Mouse (Mus musculus) midbrain, embryonic 10.5 days (tissue): Measurements from ENCODE around the gene Sergef. TPM values are rescaled to one million over a fixed set of nuclear protein-coding genes. Genes with fewer than 3 reads are reported as not detected.
A peak's percentile ranks its signal among the peaks of the same experiment; 100 is the strongest.

ENCODE experiments used
- DNase-seq: peaks from one replicate; pipeline ENCODE4 v3.0.0-alpha.2; 2017; ENCODE audit warnings: low spot score
- H3K27ac ChIP-seq: fragments of 300-500 bp; sonication (generic); replicated peaks from 2 replicates; pipeline ENCODE4 v1.5.1; 2016; ENCODE audit warnings: mild to moderate bottlenecking
- H3K27me3 ChIP-seq: fragments of 300-500 bp; sonication (generic); 2 replicates; pipeline ENCODE4 v1.6.1; 2016; ENCODE audit warnings: low read depth, mild to moderate bottlenecking; ENCODE audit not compliant: poor library complexity, severe bottlenecking
- H3K36me3 ChIP-seq: fragments of 300-500 bp; sonication (generic); 2 replicates; pipeline ENCODE4 v1.6.1; 2016; ENCODE audit warnings: mild to moderate bottlenecking, moderate library complexity
- H3K4me1 ChIP-seq: fragments of 300-500 bp; sonication (generic); 2 replicates; pipeline ENCODE4 v1.6.1; 2016
- H3K4me3 ChIP-seq: fragments of 300-500 bp; sonication (generic); 2 replicates; pipeline ENCODE4 v1.5.1; 2016; ENCODE audit warnings: mild to moderate bottlenecking, moderate library complexity
- H3K9me3 ChIP-seq: fragments of 300-500 bp; sonication (generic); replicated peaks from 2 replicates; pipeline ENCODE4 v1.6.1; 2016; ENCODE audit warnings: mild to moderate bottlenecking
- WGBS: fragments of 180-500 bp; shearing (Covaris S2); methylation state at CpG from one replicate; pipeline ENCODE4 v1.1.7; 2016; 5-methylcytosine and 5-hydroxymethylcytosine counted together
- polyA plus RNA-seq: library from polyadenylated mRNA; unstranded; fragments of >200 nt; fragmentation: Nextera tagmentation; extraction: Ambion mirVana; gene quantifications from 2 replicates; pipeline ENCODE4 v1.2.1, GENCODE M21; 2016

The Sergef gene
- polyA plus RNA-seq, 1 experiment from 2014 or later: 17.6 TPM

GRCm38 (mm10) chr7:46466422-46466981, 173.1 kb downstream of the Sergef start:
- Histone ChIP-seq H3K9me3 (no peaks in the 10 kb centered on the region), H3K36me3 (no peaks in the 10 kb centered on the region)

DNA sequence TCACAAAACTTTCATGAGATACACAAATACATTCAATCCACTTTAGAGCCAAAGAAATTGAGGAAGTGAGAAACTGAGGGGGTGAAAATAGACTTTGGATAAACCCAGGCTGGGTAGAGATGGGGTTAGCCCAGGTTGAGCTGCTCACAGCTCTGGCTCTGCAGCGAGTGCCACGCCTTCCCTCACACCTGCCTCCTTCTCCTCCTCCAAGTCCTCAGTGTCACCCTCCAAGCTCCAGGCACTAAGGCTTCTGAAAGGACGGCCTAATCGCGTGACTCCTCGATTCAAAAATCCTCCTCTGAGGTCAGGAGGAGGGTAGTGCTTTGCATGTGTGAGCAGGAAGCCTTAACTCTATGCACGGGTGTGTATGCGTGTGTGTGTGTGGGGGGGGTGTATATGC, 176.5 kb downstream of the Sergef start:
- no peak overlapping the region for H3K4me3 ChIP-seq
- DNase-seq: no peak
- no peak overlapping the region for H3K27ac ChIP-seq
- WGBS: 82% methylated on average over 8 of the region's 8 CpGs
- peaks cover 15% of the 10 kb centered on the region for H3K4me1 ChIP-seq
- H3K9me3 ChIP-seq: no peaks in the 10 kb centered on the region
- H3K36me3 ChIP-seq: no peaks in the 10 kb centered on the region
- H3K27me3 ChIP-seq: no peaks in the 10 kb centered on the region

More at GRCm38 (mm10) chr7:46466422-46466981, 173.1 kb downstream of the Sergef start:
- WGBS: 85% methylated on average over 7 of the region's 7 CpGs
- Histone ChIP-seq H3K4me1 (0 out of 2 replicates have a peak, but pooled peaks cover 4% of the 10 kb centered on the region), H3K27ac (no peak overlapping the region), H3K27me3 (no peaks in the 10 kb centered on the region), H3K4me3 (no peak overlapping the region)
- no peak for DNase-seq

DNA sequence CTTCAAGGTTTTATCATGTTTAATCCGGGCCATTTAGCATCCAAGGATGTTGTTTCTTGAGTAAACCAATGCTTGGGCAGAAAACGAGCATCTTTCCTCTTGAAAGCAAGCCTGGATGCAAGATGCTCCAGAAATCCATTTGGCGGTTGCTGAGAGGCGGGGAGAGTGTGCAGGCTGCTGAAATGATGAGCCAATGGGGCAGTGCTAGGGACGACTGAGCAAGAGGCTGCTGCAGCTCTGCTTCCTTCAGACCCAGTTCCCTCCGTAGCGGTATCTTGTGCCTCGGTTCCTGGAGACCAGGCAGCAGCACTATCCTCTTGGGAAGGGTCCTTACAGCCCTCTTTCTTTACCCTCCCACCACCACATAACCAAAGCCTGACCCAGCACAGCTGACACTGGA, 177.3 kb downstream of the Sergef start:
- no peak overlapping the region for H3K27ac ChIP-seq
- WGBS: 71% methylated on average over 8 of the region's 8 CpGs
- DNase-seq: no peak

DNA sequence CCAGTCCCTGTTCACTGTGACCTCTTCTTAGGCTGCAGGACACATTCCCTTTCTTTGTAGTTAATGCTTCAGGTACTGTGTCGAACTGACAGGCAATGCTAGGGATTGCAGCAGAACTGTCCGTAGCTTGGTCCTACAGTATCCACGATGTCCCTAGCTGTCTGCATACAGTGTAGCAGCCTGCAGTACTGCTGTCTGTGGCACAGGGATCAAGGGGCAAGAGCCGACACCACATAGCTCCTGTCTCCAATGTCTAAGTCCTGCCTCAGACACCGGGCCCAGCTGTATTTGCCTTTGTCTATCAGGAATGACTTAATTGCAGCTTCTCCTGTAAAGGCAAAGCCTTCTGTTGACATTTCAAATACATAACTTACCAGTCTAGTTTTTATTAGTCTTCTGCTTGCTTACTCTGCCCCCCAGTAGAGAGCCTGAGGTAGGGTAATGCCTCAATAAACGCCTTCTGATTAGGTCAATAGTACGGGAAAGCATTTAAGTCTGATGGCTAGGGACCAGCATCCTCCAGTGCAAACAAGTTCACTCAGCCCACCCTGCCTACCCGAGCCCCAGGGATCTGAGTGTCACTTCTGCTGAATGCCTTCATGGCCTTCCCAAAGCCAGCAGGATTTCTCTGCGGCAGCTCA, 179.9 kb downstream of the Sergef start:
- Histone ChIP-seq H3K4me1 (peaks cover 11% of the 10 kb centered on the region), H3K36me3 (no peaks in the 10 kb centered on the region), H3K27ac (no peak overlapping the region), H3K27me3 (no peaks in the 10 kb centered on the region), H3K9me3 (no peaks in the 10 kb centered on the region), H3K4me3 (no peak overlapping the region)
- WGBS: 85% methylated on average over 9 of the region's 9 CpGs
- DNase-seq: no peak

More for the DNA sequence above, 177.3 kb downstream of the Sergef start:
- H3K36me3 ChIP-seq: no peaks in the 10 kb centered on the region
- no peaks in the 10 kb centered on the region for H3K9me3 ChIP-seq
- no peaks in the 10 kb centered on the region for H3K27me3 ChIP-seq
- H3K4me1 ChIP-seq: peaks cover 15% of the 10 kb centered on the region
- H3K4me3 ChIP-seq: no peak overlapping the region

DNA sequence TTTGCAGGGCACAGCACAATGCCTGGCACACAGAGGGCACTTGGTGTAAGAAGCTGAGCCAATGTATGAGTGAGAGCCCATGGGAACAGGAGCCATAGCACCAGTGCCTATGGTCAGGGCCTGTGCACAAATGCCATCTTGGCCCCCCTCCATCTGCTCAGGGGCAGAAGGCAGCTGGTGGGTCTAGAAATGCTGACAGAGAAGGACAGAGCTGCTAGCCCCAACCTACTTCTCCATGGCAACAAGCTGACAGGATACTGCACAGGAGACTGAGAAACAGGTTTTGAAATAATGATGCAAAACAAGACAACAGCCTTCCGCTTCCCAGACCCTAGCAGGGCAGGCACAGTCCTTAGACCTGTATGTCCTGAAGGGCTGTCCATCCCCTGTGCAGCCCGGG, 180.4 kb downstream of the Sergef start:
- Histone ChIP-seq H3K9me3 (no peaks in the 10 kb centered on the region), H3K36me3 (no peaks in the 10 kb centered on the region), H3K4me3 (no peak overlapping the region), H3K4me1 (peaks cover 16% of the 10 kb centered on the region), H3K27me3 (no peaks in the 10 kb centered on the region), H3K27ac (no peak overlapping the region)
- no peak for DNase-seq
- 85% methylated on average over 2 of the region's 2 CpGs for WGBS

DNA sequence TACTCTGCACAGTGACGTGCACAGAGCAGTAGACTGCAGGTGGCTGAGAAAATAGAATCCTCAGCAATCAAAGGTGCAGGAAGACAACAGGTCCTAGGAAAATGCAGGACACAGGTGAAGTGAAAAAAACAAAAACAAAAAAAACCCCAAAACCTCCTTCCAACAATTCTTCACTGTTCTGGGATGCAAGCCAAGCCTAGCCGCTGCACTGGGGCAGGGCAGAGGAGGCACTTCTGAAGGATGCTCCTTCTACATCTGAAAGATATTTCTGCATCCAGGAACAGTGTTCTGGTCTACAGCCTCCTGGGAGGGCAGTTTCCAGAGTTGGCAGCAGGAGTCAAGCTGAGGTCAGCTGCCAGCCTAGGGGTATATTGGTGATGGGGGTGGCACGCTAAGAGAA, 181.7 kb downstream of the Sergef start:
- Histone ChIP-seq H3K9me3 (no peaks in the 10 kb centered on the region), H3K4me3 (no peak overlapping the region), H3K27ac (no peak overlapping the region), H3K4me1 (peaks cover 27% of the 10 kb centered on the region), H3K27me3 (no peaks in the 10 kb centered on the region), H3K36me3 (no peaks in the 10 kb centered on the region)
- DNase-seq: no peak
- WGBS: 84% methylated on average over 3 of the region's 3 CpGs

- H3K27ac ChIP-seq: peak overlapping the region; percentile 76
- H3K36me3 ChIP-seq: no peaks in the 10 kb centered on the region
- WGBS: 38% methylated on average over 10 of the region's 10 CpGs
- H3K4me3 ChIP-seq: no peak overlapping the region
- no peaks in the 10 kb centered on the region; the same call in 1 of the 2 replicates for H3K27me3 ChIP-seq
- peaks cover 29% of the 10 kb centered on the region for H3K4me1 ChIP-seq
- DNase-seq: peak; percentile 68
- no peaks in the 10 kb centered on the region for H3K9me3 ChIP-seq
Observed at GRCm38 (mm10) chr7:46453930-46454679, 185.5 kb downstream of the Sergef start.

DNA sequence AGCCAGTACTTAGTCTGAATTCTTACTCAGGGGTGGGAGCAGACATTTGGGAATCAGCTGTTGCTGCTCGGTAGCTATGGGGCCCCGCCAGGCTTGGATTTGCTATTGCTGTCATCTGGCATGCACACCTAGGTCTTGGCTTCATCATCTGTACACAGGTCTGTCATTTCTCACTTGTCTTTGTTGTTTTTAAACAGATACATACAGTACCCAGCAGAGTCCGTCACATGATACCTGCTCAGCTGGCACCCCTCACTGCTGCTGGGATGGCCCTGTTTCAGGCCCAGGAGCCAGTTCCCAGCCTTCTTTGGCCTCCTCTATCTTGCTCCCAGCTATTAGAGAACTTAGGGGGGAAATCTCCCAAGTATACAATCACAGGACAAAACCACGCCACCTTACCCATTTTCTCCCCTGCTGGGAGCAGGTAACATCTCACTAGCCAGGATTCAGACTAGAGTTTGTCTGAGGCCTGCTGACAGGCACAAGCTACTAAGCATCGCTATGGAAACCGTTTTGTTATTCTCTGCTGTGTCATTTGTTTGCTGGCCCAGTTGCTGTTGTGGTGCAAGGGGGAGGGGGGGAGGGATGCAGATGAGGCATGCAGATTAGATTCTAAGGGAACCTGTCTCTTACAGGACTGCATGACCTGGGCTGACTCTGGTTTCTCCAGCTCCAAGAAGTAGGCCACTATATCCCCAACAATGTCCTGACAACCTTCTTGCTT, 190.5 kb downstream of the Sergef start:
- no peaks in the 10 kb centered on the region for H3K36me3 ChIP-seq
- no peak overlapping the region for H3K4me3 ChIP-seq
- peak; percentile 19 for DNase-seq
- peaks cover 29% of the 10 kb centered on the region for H3K4me1 ChIP-seq
- WGBS: 54% methylated on average over 6 of the region's 6 CpGs
- no peak overlapping the region; the same call in 1 of the 2 replicates for H3K27ac ChIP-seq
- H3K9me3 ChIP-seq: no peaks in the 10 kb centered on the region
- no peaks in the 10 kb centered on the region; the same call in 1 of the 2 replicates for H3K27me3 ChIP-seq

GRCm38 (mm10) chr7:46447473-46448165, 192.0 kb downstream of the Sergef start:
- peaks cover 24% of the 10 kb centered on the region for H3K4me1 ChIP-seq
- no peak overlapping the region for H3K27ac ChIP-seq
- no peaks in the 10 kb centered on the region for H3K36me3 ChIP-seq
- WGBS: 69% methylated on average over 9 of the region's 9 CpGs
- no peak for DNase-seq
- no peaks in the 10 kb centered on the region for H3K9me3 ChIP-seq
- H3K27me3 ChIP-seq: no peaks in the 10 kb centered on the region; the same call in 1 of the 2 replicates
- H3K4me3 ChIP-seq: no peak overlapping the region

DNA sequence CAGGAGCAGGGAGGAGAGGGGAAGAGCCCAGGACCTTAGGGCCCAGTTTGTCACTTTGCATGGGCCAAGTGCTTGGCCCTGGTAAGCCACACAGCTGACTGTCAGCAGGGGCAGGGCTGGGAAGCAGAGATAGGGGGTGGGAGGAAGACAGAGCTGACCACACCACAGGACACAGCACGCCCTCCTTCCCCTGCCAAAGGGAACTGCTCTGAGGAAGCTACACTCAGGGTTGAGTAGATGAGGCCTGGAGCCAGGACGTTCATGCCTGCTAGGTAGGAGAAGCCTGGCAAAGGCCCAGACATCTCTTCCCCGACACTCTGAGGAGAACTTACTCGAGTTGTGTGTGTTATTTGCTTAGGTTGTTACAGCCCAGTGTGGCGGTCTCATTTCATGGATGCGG, 193.7 kb downstream of the Sergef start:
- DNase-seq: no peak
- no peaks in the 10 kb centered on the region for H3K36me3 ChIP-seq
- WGBS: 84% methylated on average over 6 of the region's 6 CpGs
- no peaks in the 10 kb centered on the region for H3K9me3 ChIP-seq
- H3K4me3 ChIP-seq: no peak overlapping the region
- peaks cover 25% of the 10 kb centered on the region for H3K4me1 ChIP-seq
- H3K27ac ChIP-seq: 0 out of 2 replicates have a peak overlapping the region, but pooled peaks have one; percentile 13
- H3K27me3 ChIP-seq: no peaks in the 10 kb centered on the region

DNA sequence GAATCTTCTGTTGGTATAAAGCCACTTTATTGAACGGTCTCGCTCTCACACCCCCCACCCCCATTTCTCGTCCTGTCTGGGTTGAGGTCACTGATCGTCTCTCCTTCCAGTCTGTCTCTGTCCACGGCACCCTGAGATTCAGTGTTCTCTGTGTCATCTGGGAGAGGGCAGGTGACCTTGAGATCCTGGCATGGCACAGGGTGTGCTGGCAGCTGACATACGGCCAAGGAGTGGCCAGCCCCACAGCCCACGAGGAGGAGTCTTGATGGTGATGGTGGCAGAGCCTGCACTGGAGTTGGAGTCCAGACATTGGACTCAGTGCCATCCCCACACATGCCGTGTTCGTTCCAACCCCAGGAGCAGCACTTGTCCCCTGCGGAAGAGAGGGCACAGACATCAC, 196.4 kb downstream of the Sergef start:
- WGBS: 88% methylated on average over 10 of the region's 10 CpGs
- Histone ChIP-seq H3K4me3 (no peak overlapping the region), H3K9me3 (no peaks in the 10 kb centered on the region), H3K27ac (no peak overlapping the region), H3K4me1 (peaks cover 9% of the 10 kb centered on the region; the same call in 1 of the 2 replicates), H3K27me3 (no peaks in the 10 kb centered on the region), H3K36me3 (no peaks in the 10 kb centered on the region)
- no peak for DNase-seq

DNA sequence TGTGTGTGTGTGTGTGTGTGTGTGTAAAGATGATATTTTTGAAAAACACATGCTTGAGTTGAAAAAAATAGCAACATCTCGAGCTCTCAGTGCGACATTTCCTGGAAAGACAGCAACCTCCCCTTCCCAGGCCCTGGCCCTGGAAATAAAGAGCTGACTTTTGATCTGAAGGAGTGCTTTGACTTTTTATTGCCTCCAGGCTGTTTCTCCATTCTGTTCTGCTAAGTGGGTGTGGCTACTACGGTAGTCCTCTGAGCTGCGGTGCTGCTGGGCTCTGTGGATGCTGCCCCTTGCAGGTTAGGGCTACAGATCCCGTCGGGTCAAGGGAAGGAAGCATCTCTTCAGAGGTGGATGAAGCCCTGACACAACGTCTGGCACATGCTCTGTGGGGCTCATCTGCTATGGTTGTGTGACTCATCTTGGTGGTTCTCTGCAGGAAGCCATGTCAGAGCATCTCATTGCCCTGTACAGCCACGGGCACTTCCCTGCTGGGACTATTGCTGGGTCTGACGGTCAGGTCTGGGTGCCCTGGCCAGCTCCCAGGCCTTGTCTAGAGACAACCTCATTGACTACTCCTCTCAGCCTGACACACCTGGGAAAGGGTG, 201.0 kb downstream of the Sergef start:
- H3K27me3 ChIP-seq: no peaks in the 10 kb centered on the region
- H3K4me1 ChIP-seq: peaks cover 12% of the 10 kb centered on the region
- H3K9me3 ChIP-seq: no peaks in the 10 kb centered on the region
- H3K4me3 ChIP-seq: no peak overlapping the region
- no peak for DNase-seq
- no peaks in the 10 kb centered on the region for H3K36me3 ChIP-seq
- 82% methylated on average over 9 of the region's 9 CpGs for WGBS
- H3K27ac ChIP-seq: no peak overlapping the region
